Mouse (Mus musculus): Measurements from ENCODE around the gene Fam189a1. TPM values are rescaled to one million over a fixed set of nuclear protein-coding genes. Genes with fewer than 3 reads are reported as not detected.

Fam189a1 gene
- total and polyA plus RNA-seq, 3 experiments = 0.10 TPM; not detected in 2

GRCm38 (mm10) chr7:65104207-65105096, 51.9 kb downstream of the Fam189a1 start:
- no peak for DNase-seq (ENCODE audit: extremely low read depth)
- no peak overlapping the region for H3K9ac ChIP-seq (ENCODE audit: insufficient read depth, low read depth)
- H3K4me3 ChIP-seq (replicated peaks in 1 of 3; ENCODE audit: low read depth in 2 of 3, low read length in 2 of 3, poor library complexity in 1 of 3) = no peak overlapping the region
- no peaks in the 10 kb centered on the region for H3K4me1 ChIP-seq (ENCODE audit: control insufficient read depth in 1 of 2, insufficient read depth in 2 of 2)
- H3K27me3 ChIP-seq (replicated peaks) = peaks cover 2% of the 10 kb centered on the region
- TF ChIP-seq SMC3 (IDR thresholded peaks at IDR 0.05; ENCODE audit: low read depth, low read length) (no peak), POLR2AphosphoS2 (IDR thresholded peaks at IDR 0.05; ENCODE audit: low read depth, low read length) (no peak)
- no peak overlapping the region for H3K27ac ChIP-seq (ENCODE audit: insufficient read depth, low read depth)
- H3K9me3 ChIP-seq (replicated peaks; ENCODE audit: low read length) = peaks cover 28% of the 10 kb centered on the region
- dilution Hi-C loops (cut with MboI; ENCODE audit: extremely low pct_ligation_motif_present, extremely low pct_unique_long_range_greater_than_20kb, low sequenced_read_pairs) (no loop called here), in situ Hi-C loops (cut with MboI; ENCODE audit: low pct_ligation_motif_present, low pct_unique_long_range_greater_than_20kb, low sequenced_read_pairs) (no loop called here)
- no peaks in the 10 kb centered on the region for H3K36me3 ChIP-seq (replicated peaks in 1 of 2; ENCODE audit: control insufficient read depth in 1 of 2, insufficient read depth in 1 of 2, low read length in 1 of 2)
- no peaks in the 10 kb centered on the region for H3K79me2 ChIP-seq (replicated peaks; ENCODE audit: control insufficient read depth, extremely low read depth, insufficient read depth, poor library complexity, severe bottlenecking)
- no peak overlapping the region for H3K4me2 ChIP-seq (ENCODE audit: insufficient read depth, low read depth, poor library complexity, severe bottlenecking)

- Histone ChIP-seq H3K27me3 (replicated peaks) (peaks cover 2% of the 10 kb centered on the region), H3K36me3 (replicated peaks in 1 of 2; ENCODE audit: control insufficient read depth in 1 of 2, insufficient read depth in 1 of 2, low read length in 1 of 2) (no peaks in the 10 kb centered on the region), H3K4me1 (ENCODE audit: control insufficient read depth in 1 of 2, insufficient read depth in 2 of 2) (no peaks in the 10 kb centered on the region), H3K27ac (ENCODE audit: insufficient read depth, low read depth) (no peak overlapping the region), H3K4me3 (replicated peaks in 1 of 3; ENCODE audit: low read depth in 2 of 3, low read length in 2 of 3, poor library complexity in 1 of 3) (no peak overlapping the region), H3K79me2 (replicated peaks; ENCODE audit: control insufficient read depth, extremely low read depth, insufficient read depth, poor library complexity, severe bottlenecking) (no peaks in the 10 kb centered on the region), H3K9ac (ENCODE audit: insufficient read depth, low read depth) (no peak overlapping the region), H3K4me2 (ENCODE audit: insufficient read depth, low read depth, poor library complexity, severe bottlenecking) (no peak overlapping the region), H3K9me3 (replicated peaks; ENCODE audit: low read length) (peaks cover 29% of the 10 kb centered on the region)
- TF ChIP-seq ELF1 (IDR thresholded peaks at IDR 0.05; ENCODE audit: low read depth, low read length) (no peak), MAFK (IDR thresholded peaks at IDR 0.05; ENCODE audit: insufficient replicate concordance, low read length) (no peak), HCFC1 (IDR thresholded peaks at IDR 0.05; ENCODE audit: low read depth, low read length) (no peak), GABPA (IDR thresholded peaks at IDR 0.05; ENCODE audit: insufficient replicate concordance, low read depth, low read length) (no peak), MEF2A (IDR thresholded peaks at IDR 0.05; ENCODE audit: borderline replicate concordance, low read depth, low read length) (no peak), POLR2AphosphoS2 (IDR thresholded peaks at IDR 0.05; ENCODE audit: low read depth, low read length) (no peak), E2F4 (IDR thresholded peaks at IDR 0.05; ENCODE audit: insufficient replicate concordance, low read depth, low read length) (no peak), SMC3 (IDR thresholded peaks at IDR 0.05; ENCODE audit: low read depth, low read length) (no peak), CTCF (conservative IDR thresholded peaks at IDR 0.05 in 1 of 2, IDR thresholded peaks at IDR 0.05 in 1 of 2; ENCODE audit: low read depth in 2 of 2, low read length in 2 of 2) (no peak), PAX5 (IDR thresholded peaks at IDR 0.05; ENCODE audit: low read length) (no peak), BHLHE40 (IDR thresholded peaks at IDR 0.05; ENCODE audit: low read depth, low read length) (no peak), RCOR1 (conservative IDR thresholded peaks at IDR 0.05; ENCODE audit: low read depth, low read length) (no peak), KAT2A (IDR thresholded peaks at IDR 0.05; ENCODE audit: insufficient replicate concordance, low read length) (no peak), TCF12 (IDR thresholded peaks at IDR 0.05; ENCODE audit: low read depth, low read length) (no peak), NRF1 (IDR thresholded peaks at IDR 0.05; ENCODE audit: low read depth, low read length) (no peak)
- dilution Hi-C loops (cut with MboI; ENCODE audit: extremely low pct_ligation_motif_present, extremely low pct_unique_long_range_greater_than_20kb, low sequenced_read_pairs) (no loop called here), in situ Hi-C loops (cut with MboI; ENCODE audit: low pct_ligation_motif_present, low pct_unique_long_range_greater_than_20kb, low sequenced_read_pairs) (no loop called here)
- no peak for DNase-seq (ENCODE audit: extremely low read depth)
Observed at GRCm38 (mm10) chr7:65101661-65102060, 54.7 kb downstream of the Fam189a1 start.
